Mouse (Mus musculus): Measurements from ENCODE around the gene Fthl17c. TPM values are rescaled to one million over a fixed set of nuclear protein-coding genes. Genes with fewer than 3 reads are reported as not detected.
A peak's percentile ranks its signal among the peaks of the same experiment; 100 is the strongest.
"Not testable (repeated sequence)": the region's sequence is repeated elsewhere in the genome, so short reads cannot be mapped to it uniquely, and the experiment has no call there.

Gene Fthl17c
- polyA plus RNA-seq, 2 experiments = not detected

DNA sequence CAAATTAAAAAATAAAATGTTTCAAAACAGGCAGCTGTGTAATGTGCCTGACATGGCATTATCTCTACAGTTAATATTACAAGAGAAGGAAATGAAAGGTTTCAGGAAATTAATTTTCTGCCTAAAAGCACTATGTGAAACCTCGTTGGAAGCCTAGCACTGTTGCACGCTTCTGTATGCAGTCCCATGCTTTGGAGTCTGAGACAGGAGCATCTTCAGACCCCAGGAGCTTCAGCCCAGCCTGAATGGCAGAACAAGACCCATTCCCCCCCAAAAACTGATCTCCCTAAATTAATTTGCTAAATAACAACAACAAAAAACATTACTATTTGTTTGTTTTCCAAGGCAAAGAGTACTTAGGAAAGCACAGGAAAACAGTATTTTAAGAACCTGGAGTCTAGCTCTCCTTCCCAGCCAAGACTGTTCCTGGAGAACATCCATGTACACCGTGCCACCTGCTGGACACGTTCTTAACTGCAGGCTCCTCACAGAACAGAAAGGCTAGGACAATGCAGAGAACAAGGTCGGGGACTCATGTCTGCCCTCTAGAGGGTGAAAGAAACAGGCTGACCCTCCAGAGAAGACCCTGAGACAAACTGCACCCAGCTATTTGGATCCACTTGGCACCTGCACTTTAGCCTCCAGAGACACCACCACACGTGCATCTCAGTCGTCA lies 28.1 kb downstream of the Fthl17c start:
- ATAC-seq (ENCODE audit: insufficient read depth); H3K27me3 ChIP-seq (ENCODE audit: control insufficient read depth, insufficient read depth, low read length); H3K4me3 ChIP-seq (ENCODE audit: insufficient read depth in 1 of 2, low read depth in 2 of 2, low read length in 2 of 2); H3K4me1 ChIP-seq (replicated peaks; ENCODE audit: control insufficient read depth in 2 of 2, insufficient read depth in 2 of 2, low read length in 1 of 2); H3K36me3 ChIP-seq (replicated peaks; ENCODE audit: control insufficient read depth, insufficient read depth, low read depth); H3K4me2 ChIP-seq (ENCODE audit: low read depth); H3K9ac ChIP-seq (replicated peaks); H3K27ac ChIP-seq; H3K9me3 ChIP-seq (ENCODE audit: control insufficient read depth, low read length): not testable (repeated sequence)
- TF ChIP-seq CTCF (IDR thresholded peaks at IDR 0.05; ENCODE audit: low read depth) = peak; percentile 65
- DNase-seq (ENCODE audit: low read depth in 3 of 3, low spot score in 3 of 3) = peak in 2 of 3 experiments; percentile 1 to 3
- WGBS (ENCODE audit: insufficient replicate concordance) = 10% methylated on average over 7 of the region's 7 CpGs

- H3K9me3 ChIP-seq (ENCODE audit: control insufficient read depth, low read length) = no peaks in the 10 kb centered on the region
- no peaks in the 10 kb centered on the region for H3K4me1 ChIP-seq (replicated peaks; ENCODE audit: control insufficient read depth in 2 of 2, insufficient read depth in 2 of 2, low read length in 1 of 2)
- H3K27me3 ChIP-seq (ENCODE audit: control insufficient read depth, insufficient read depth, low read length) = no peaks in the 10 kb centered on the region
- no peak overlapping the region for H3K27ac ChIP-seq
- DNase-seq (ENCODE audit: low read depth in 3 of 3, low spot score in 3 of 3) (no peak), ATAC-seq (ENCODE audit: insufficient read depth) (no peak)
- H3K36me3 ChIP-seq (replicated peaks; ENCODE audit: control insufficient read depth, insufficient read depth, low read depth) = no peaks in the 10 kb centered on the region
- WGBS (ENCODE audit: insufficient replicate concordance) = 67% methylated on average over 8 of the region's 8 CpGs
- no peak overlapping the region for H3K4me3 ChIP-seq (ENCODE audit: insufficient read depth in 1 of 2, low read depth in 2 of 2, low read length in 2 of 2)
- H3K9ac ChIP-seq (replicated peaks) = no peak overlapping the region
- TF ChIP-seq EP300 (IDR thresholded peaks at IDR 0.05; ENCODE audit: low read depth) = no peak
- TF ChIP-seq CTCF (IDR thresholded peaks at IDR 0.05; ENCODE audit: low read depth) = no peak
- H3K4me2 ChIP-seq (ENCODE audit: low read depth) = no peak overlapping the region
Measured at GRCm38 (mm10) chrX:8944041-8944440, 32.3 kb downstream of the Fthl17c start.

DNA sequence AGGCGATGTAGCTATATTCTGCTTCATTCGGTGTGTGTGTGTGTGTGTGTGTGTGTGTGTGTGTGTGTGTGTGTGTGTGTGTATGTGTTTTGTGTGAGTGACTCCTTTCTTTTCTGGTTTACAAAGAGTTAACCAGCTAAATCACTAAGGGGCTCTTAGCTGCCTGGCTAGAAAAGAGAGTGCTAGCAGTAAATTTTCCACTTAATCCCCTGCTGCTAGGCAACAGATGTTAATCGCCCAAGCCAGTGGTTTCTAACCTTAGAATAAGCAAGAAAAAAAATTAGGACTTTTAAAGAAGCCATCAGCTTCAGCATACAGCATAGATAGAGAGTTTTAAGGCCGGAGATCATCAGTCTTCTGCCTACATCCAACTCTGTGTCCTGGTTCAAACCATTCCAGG lies 49.1 kb downstream of the Fthl17c start:
- Histone ChIP-seq H3K4me3 (ENCODE audit: insufficient read depth in 1 of 2, low read depth in 2 of 2, low read length in 2 of 2) (no peak overlapping the region), H3K36me3 (replicated peaks; ENCODE audit: control insufficient read depth, insufficient read depth, low read depth) (no peaks in the 10 kb centered on the region), H3K4me1 (replicated peaks; ENCODE audit: control insufficient read depth in 2 of 2, insufficient read depth in 2 of 2, low read length in 1 of 2) (no peaks in the 10 kb centered on the region), H3K9ac (replicated peaks) (no peak overlapping the region), H3K9me3 (ENCODE audit: control insufficient read depth, low read length) (no peaks in the 10 kb centered on the region), H3K27ac (no peak overlapping the region), H3K27me3 (ENCODE audit: control insufficient read depth, insufficient read depth, low read length) (no peaks in the 10 kb centered on the region), H3K4me2 (ENCODE audit: low read depth) (no peak overlapping the region)
- DNase-seq (ENCODE audit: low read depth in 3 of 3, low spot score in 3 of 3) (no peak), ATAC-seq (ENCODE audit: insufficient read depth) (no peak)
- TF ChIP-seq CTCF (IDR thresholded peaks at IDR 0.05; ENCODE audit: low read depth) (no peak), EP300 (IDR thresholded peaks at IDR 0.05; ENCODE audit: low read depth) (no peak)
- 33% methylated on average over 4 of the region's 4 CpGs for WGBS (ENCODE audit: insufficient replicate concordance)

Other genes with a start within 250 kb of the Fthl17c start
- not detected in 2 replicates for gene Ssx9, start 228.1 kb downstream of the Fthl17c start, polyA plus RNA-seq (2012; rRNA removed)
- not detected in 2 replicates for gene Ssx9, start 228.1 kb downstream of the Fthl17c start, polyA plus RNA-seq (2014; fragmentation: Nextera tagmentation; extraction: Ambion mirVana)
- not detected in 2 replicates for gene Ssxb5, start 172.9 kb downstream of the Fthl17c start, polyA plus RNA-seq (2012; rRNA removed)
- gene Ssxb5, start 172.9 kb downstream of the Fthl17c start, polyA plus RNA-seq (2014; fragmentation: Nextera tagmentation; extraction: Ambion mirVana) = not detected in 2 replicates
- gene Gm6592, start 132.6 kb downstream of the Fthl17c start, polyA plus RNA-seq (2012; rRNA removed) = not detected in 2 replicates
- not detected in 2 replicates for gene Gm6592, start 132.6 kb downstream of the Fthl17c start, polyA plus RNA-seq (2014; fragmentation: Nextera tagmentation; extraction: Ambion mirVana)
- not detected in 2 replicates for gene Gm5751, start 102.3 kb downstream of the Fthl17c start, polyA plus RNA-seq (2012; rRNA removed)
- gene Gm5751, start 102.3 kb downstream of the Fthl17c start, polyA plus RNA-seq (2014; fragmentation: Nextera tagmentation; extraction: Ambion mirVana) = not detected in 2 replicates
- gene B630019K06Rik, start 84.2 kb downstream of the Fthl17c start, polyA plus RNA-seq (2012; rRNA removed) = 0.11 and 0.12 TPM in 2 replicates
- gene B630019K06Rik, start 84.2 kb downstream of the Fthl17c start, polyA plus RNA-seq (2014; fragmentation: Nextera tagmentation; extraction: Ambion mirVana) = 0.06 and 0.13 TPM in 2 replicates
- not detected in 2 replicates for gene Fthl17b, start 13.6 kb downstream of the Fthl17c start, polyA plus RNA-seq (2012; rRNA removed)
- not detected in 2 replicates for gene Fthl17b, start 13.6 kb downstream of the Fthl17c start, polyA plus RNA-seq (2014; fragmentation: Nextera tagmentation; extraction: Ambion mirVana)
- gene Fthl17d, start 10.2 kb upstream of the Fthl17c start, polyA plus RNA-seq (2012; rRNA removed) = not detected in 2 replicates
- not detected in 2 replicates for gene Fthl17d, start 10.2 kb upstream of the Fthl17c start, polyA plus RNA-seq (2014; fragmentation: Nextera tagmentation; extraction: Ambion mirVana)
- not detected in 2 replicates for gene Fthl17e, start 56.9 kb upstream of the Fthl17c start, polyA plus RNA-seq (2012; rRNA removed)
- gene Fthl17e, start 56.9 kb upstream of the Fthl17c start, polyA plus RNA-seq (2014; fragmentation: Nextera tagmentation; extraction: Ambion mirVana) = not detected in 2 replicates
- not detected in 2 replicates for gene Fthl17f, start 86.5 kb upstream of the Fthl17c start, polyA plus RNA-seq (2012; rRNA removed)
- not detected in 2 replicates for gene Fthl17f, start 86.5 kb upstream of the Fthl17c start, polyA plus RNA-seq (2014; fragmentation: Nextera tagmentation; extraction: Ambion mirVana)
- gene 4930402K13Rik, start 128.0 kb upstream of the Fthl17c start, polyA plus RNA-seq (2012; rRNA removed) = not detected in 2 replicates
- gene 4930402K13Rik, start 128.0 kb upstream of the Fthl17c start, polyA plus RNA-seq (2014; fragmentation: Nextera tagmentation; extraction: Ambion mirVana) = not detected in 2 replicates
- gene Lancl3, start 223.3 kb upstream of the Fthl17c start, polyA plus RNA-seq (2012; rRNA removed) = 0.02 and 0.08 TPM in 2 replicates
- gene Lancl3, start 223.3 kb upstream of the Fthl17c start, polyA plus RNA-seq (2014; fragmentation: Nextera tagmentation; extraction: Ambion mirVana) = 0.13 and 0.20 TPM in 2 replicates